Mouse (Mus musculus) myocyte (in vitro differentiated cells): ENCODE data around the gene Grm1.

Experiments used
- CEBPB ChIP-seq: IDR thresholded peaks from 2 replicates; pipeline ENCODE4 v1.6.1; 2011; ENCODE audit warnings: mild to moderate bottlenecking, moderate library complexity; ENCODE audit not compliant: poor library complexity, insufficient read depth, severe bottlenecking
- E2F4 ChIP-seq: IDR thresholded peaks from one replicate; pipeline ENCODE4 v1.6.1; 2011; ENCODE audit warnings: mild to moderate bottlenecking, control low read depth, moderate library complexity; ENCODE audit not compliant: insufficient read depth
- MYOD1 ChIP-seq, 3 experiments: IDR thresholded peaks; one replicate each; pipeline ENCODE4 v1.6.1; 2011; ENCODE audit warnings: control low read depth in 2 of 3, low read depth in 2 of 3, mild to moderate bottlenecking in 2 of 3, moderate library complexity in 1 of 3; ENCODE audit not compliant: insufficient read length in 2 of 3, control insufficient read depth in 1 of 3
- POLR2A ChIP-seq: IDR thresholded peaks from one replicate; pipeline ENCODE4 v1.6.1; 2011; ENCODE audit warnings: low read depth, mild to moderate bottlenecking, control low read depth, moderate library complexity; ENCODE audit not compliant: insufficient read length
- SRF ChIP-seq: IDR thresholded peaks from one replicate; pipeline ENCODE4 v1.6.1; 2011; ENCODE audit warnings: low read depth; ENCODE audit not compliant: control insufficient read depth, insufficient read length
- TCF12 ChIP-seq: IDR thresholded peaks from one replicate; pipeline ENCODE4 v1.6.1; 2011; ENCODE audit warnings: mild to moderate bottlenecking, control low read depth; ENCODE audit not compliant: poor library complexity, insufficient read depth, severe bottlenecking
- TCF3 ChIP-seq: IDR thresholded peaks from one replicate; pipeline ENCODE4 v1.6.1; 2011; ENCODE audit warnings: low read depth, control low read depth; ENCODE audit not compliant: insufficient read length

DNA sequence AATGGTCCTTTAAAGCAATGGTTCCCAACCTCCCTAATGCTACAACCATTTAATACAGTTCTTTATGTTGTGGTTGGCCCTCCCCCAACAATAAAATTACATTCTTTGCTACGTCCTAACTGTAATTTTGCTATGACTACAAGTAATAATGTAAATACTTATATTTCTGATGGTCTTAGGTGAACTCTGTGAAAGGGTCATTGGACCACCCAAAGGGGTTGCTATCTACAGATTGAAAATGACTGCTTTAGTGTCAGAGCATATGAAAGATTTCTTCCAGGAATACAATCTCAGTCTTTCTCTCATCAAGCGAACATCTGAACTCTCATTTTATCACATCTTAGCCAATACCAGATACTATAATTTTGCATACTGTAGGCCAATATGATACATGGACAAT is 321.4 kb downstream of the Grm1 start:
- TF ChIP-seq TCF12 (no peak), TCF3 (no peak), CEBPB (no peak), POLR2A (no peak), MYOD1 (IDR thresholded peaks at IDR 0.05; ENCODE audit: control insufficient read depth in 1 of 3, insufficient read length in 2 of 3, low read depth in 2 of 3) (no peak), SRF (no peak), E2F4 (no peak)
